Mouse (Mus musculus) hindbrain, embryonic 10.5 days (tissue): Measurements from ENCODE around the gene Adamts2. TPM values are rescaled to one million over a fixed set of nuclear protein-coding genes. Genes with fewer than 3 reads are reported as not detected.

Experiments used
- DNase-seq: peaks from one replicate; pipeline ENCODE4 v3.0.0-alpha.2; 2017; ENCODE audit warnings: low spot score
- H3K27ac ChIP-seq: fragments of 300-500 bp; sonication (generic); 2 replicates; pipeline ENCODE4 v1.5.1; 2016; ENCODE audit warnings: mild to moderate bottlenecking, moderate library complexity
- H3K27me3 ChIP-seq: fragments of 300-500 bp; sonication (generic); 2 replicates; pipeline ENCODE4 v1.6.1; 2016; ENCODE audit warnings: mild to moderate bottlenecking; ENCODE audit not compliant: poor library complexity, insufficient read depth, severe bottlenecking
- H3K36me3 ChIP-seq: fragments of 300-500 bp; sonication (generic); 2 replicates; pipeline ENCODE4 v1.6.1; 2016; ENCODE audit warnings: mild to moderate bottlenecking, moderate library complexity
- H3K4me1 ChIP-seq: fragments of 300-500 bp; sonication (generic); replicated peaks from 2 replicates; pipeline ENCODE4 v1.6.1; 2016; ENCODE audit warnings: mild to moderate bottlenecking
- H3K4me3 ChIP-seq: fragments of 300-500 bp; sonication (generic); 2 replicates; pipeline ENCODE4 v1.5.1; 2016; ENCODE audit warnings: mild to moderate bottlenecking, moderate library complexity
- H3K9me3 ChIP-seq: fragments of 300-500 bp; sonication (generic); 2 replicates; pipeline ENCODE4 v1.6.1; 2016; ENCODE audit warnings: mild to moderate bottlenecking, moderate library complexity
- WGBS: fragments of 180-500 bp; shearing (Covaris S2); methylation state at CpG from one replicate; pipeline ENCODE4 v1.1.7; 2016; 5-methylcytosine and 5-hydroxymethylcytosine counted together
- polyA plus RNA-seq: library from polyadenylated mRNA; unstranded; fragments of >200 nt; fragmentation: Nextera tagmentation; extraction: Ambion mirVana; gene quantifications from 2 replicates; pipeline ENCODE4 v1.2.1, GENCODE M21; 2016

The Adamts2 gene
- polyA plus RNA-seq = 1.3 and 2.8 TPM in 2 replicates

DNA sequence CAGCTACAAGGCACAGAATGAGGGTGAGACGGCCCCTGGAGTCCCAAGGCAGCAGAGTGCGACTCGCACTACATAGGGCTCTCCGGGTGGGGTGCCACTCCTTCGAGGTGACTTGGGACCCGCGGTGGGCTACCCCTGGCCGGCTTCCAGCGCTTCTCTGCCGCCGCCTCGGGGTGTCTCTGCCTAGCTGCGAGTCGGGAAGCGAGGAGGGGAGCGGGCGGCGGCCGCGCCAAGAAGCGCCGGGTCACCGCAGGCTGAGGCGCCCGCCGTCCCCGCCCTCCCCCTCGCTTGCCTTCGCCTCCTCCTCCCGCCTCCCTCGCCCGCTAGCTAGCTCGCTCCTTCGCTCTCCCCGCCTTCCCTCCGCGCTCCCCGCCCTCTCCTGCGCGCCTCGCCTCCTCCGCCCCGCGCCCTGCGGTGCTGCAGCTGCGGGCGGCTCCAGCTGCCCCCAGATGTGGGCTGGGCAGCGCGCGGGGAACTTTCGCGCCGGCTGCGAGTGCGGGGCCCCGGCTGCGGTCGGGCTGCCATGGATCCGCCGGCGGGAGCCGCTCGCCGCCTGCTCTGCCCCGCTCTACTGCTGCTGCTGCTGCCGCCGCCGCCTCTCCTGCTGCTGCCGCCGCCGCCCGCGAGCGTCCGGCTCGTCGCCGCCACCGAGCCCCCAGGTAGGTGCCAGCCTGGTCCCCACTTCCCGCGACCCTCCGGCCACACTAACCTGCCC lies at the start of gene Adamts2:
Adamts2 (plus strand) TSS at position 444 of the 715 bp plus-strand sequence.
- Histone ChIP-seq H3K9me3 (no peaks in the 10 kb centered on the region), H3K27ac (peak within 1 kb of the TSS; percentile 68), H3K4me1 (peaks cover 26% of the 10 kb centered on the region), H3K36me3 (no peaks in the 10 kb centered on the region), H3K27me3 (peaks cover 84% of the 10 kb centered on the region), H3K4me3 (peak within 1 kb of the TSS; percentile 76)
- peak; percentile 73 for DNase-seq
- under 1% methylated on average over 79 of the region's 82 CpGs for WGBS

DNA sequence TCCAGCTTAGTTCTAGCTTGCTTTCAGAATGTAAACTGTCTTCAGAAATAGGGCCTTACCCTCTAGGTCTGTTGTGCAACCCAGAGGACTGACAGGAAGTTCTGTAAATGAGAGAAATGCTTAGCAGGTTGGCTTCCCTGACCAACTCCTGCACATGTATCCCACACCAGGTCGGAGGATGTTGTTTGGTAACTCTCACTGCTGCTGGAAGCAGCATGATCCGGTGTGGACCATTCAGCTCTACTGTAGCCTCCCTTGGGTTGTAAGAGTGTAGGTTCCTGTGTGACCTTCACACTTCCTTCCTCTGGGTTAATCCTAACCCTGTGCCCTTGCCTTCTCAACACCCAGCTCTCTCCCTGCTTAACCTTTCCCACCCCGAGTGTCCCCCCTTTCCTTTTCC lies 44.8 kb upstream of the Adamts2 start:
- Histone ChIP-seq H3K27ac (no peak overlapping the region), H3K4me1 (no peaks in the 10 kb centered on the region), H3K27me3 (no peaks in the 10 kb centered on the region), H3K4me3 (no peak overlapping the region), H3K36me3 (no peaks in the 10 kb centered on the region), H3K9me3 (peaks cover 10% of the 10 kb centered on the region)
- WGBS = 89% methylated on average over 3 of the region's 3 CpGs
- DNase-seq = no peak

DNA sequence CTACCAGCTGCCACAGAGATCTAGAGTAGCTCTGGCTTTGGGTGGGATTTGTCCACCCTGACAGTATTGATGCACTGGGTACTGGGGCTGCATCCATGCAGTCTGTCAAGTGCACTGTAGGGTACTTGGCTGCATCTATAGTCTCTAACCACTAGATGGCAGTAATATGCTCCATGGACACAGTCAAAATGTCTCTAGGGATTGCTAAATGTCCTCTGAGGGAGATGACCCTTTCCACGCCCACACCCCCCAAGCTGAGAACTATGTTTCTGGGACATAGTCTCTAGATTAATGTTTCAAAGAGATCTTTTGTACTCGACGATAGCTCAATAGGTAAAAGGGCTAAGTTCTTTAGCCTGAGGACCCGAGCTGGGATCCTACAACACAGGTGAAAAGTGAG lies 42.8 kb upstream of the Adamts2 start:
- H3K27me3 ChIP-seq = no peaks in the 10 kb centered on the region
- 34% methylated on average over 4 of the region's 4 CpGs for WGBS
- H3K4me3 ChIP-seq = no peak overlapping the region
- peaks cover 7% of the 10 kb centered on the region for H3K9me3 ChIP-seq
- no peaks in the 10 kb centered on the region for H3K4me1 ChIP-seq
- DNase-seq = peak; percentile 11
- no peaks in the 10 kb centered on the region for H3K36me3 ChIP-seq
- H3K27ac ChIP-seq = no peak overlapping the region

DNA sequence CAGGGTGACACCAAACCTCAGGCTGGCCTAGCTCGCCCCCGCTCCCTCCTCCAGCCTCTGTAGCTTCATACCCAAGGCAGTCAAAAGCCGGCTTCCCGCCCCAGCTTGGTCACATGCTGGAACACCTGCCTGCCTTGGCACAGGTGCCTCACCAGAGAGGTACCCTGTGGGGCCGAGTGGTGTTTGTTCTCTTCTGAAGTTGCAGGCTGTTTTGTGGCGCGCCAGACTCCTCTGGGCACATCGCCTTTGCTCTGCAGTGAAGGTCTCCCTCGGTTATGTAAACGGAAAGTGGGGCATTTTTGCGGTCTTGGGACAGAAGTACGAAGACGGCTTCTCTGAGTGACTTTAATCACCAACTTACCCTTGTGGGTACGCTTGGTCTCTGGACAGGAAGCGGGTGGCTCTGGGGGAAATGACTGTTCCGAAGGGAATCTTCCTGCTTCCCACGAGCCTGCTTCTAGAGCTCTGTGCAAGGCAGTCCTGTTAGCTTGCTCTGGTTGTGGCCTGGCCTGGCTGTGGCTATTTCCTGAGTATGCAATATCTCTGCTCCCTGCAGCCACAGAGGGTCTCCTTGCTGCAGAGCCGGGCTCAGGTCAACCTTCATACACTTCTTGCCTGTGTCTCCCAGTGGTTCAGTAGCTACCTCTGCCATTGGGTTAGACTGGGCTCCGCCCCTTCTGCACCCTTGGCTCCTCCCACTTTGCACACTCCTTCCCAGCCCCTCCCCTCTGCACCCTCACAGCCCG lies 36.2 kb upstream of the Adamts2 start:
- peaks cover 12% of the 10 kb centered on the region; the same call in 1 of the 2 replicates for H3K4me1 ChIP-seq
- no peak for DNase-seq
- H3K36me3 ChIP-seq = no peaks in the 10 kb centered on the region
- no peaks in the 10 kb centered on the region for H3K9me3 ChIP-seq
- H3K27ac ChIP-seq = no peak overlapping the region
- 82% methylated on average over 20 of the region's 20 CpGs for WGBS
- H3K4me3 ChIP-seq = no peak overlapping the region
- H3K27me3 ChIP-seq = no peaks in the 10 kb centered on the region

DNA sequence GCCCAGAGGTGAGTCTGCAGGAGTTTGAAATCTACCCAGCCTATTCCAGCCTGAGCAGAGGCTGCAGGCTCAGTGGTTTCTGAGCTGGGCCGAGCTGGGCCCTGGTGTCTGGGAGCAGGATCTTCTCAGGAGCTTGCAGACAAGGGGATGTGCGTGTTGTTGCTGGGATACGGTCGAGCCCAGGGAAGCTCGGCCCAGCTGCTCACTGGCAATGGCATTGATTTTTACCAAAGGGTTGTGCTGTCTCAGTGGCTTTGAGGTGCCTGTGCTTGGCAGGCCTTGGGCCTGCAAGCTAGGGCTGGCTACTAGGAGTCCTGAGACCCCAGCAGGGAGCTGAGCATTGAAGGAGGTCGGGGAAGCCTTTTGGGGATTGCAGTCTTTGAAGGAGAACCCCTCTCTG lies 30.4 kb upstream of the Adamts2 start:
- Histone ChIP-seq H3K27ac (peak overlapping the region; percentile 70), H3K4me1 (peaks cover 16% of the 10 kb centered on the region), H3K27me3 (no peaks in the 10 kb centered on the region), H3K4me3 (no peak overlapping the region), H3K9me3 (no peaks in the 10 kb centered on the region), H3K36me3 (no peaks in the 10 kb centered on the region)
- 62% methylated on average over 6 of the region's 6 CpGs for WGBS
- DNase-seq = peak; percentile 22

DNA sequence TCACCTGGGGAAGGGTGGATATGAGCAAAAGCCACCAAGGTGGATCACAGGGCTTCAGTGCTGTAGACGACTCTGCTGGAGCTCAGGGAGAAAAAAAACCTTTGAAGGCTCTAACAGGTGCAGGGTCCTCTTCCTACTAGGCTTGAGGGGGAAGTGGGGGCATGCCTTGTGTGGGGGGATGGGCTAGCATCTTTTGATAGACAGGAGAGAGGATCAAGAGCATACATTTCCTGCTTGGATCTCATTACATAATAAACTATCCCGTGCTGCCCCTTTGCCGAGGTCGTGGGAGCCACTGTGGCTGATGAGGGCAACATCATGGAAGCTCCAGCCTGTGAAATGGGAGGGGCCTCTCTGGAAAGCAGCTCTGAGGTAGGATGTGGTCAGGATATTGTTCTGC lies 25.4 kb upstream of the Adamts2 start:
- no peak overlapping the region for H3K27ac ChIP-seq
- H3K27me3 ChIP-seq = no peaks in the 10 kb centered on the region
- peaks cover 10% of the 10 kb centered on the region; the same call in 1 of the 2 replicates for H3K4me1 ChIP-seq
- no peak overlapping the region for H3K4me3 ChIP-seq
- DNase-seq = no peak
- H3K9me3 ChIP-seq = no peaks in the 10 kb centered on the region
- no peaks in the 10 kb centered on the region for H3K36me3 ChIP-seq
- WGBS = 64% methylated on average over 4 of the region's 4 CpGs

DNA sequence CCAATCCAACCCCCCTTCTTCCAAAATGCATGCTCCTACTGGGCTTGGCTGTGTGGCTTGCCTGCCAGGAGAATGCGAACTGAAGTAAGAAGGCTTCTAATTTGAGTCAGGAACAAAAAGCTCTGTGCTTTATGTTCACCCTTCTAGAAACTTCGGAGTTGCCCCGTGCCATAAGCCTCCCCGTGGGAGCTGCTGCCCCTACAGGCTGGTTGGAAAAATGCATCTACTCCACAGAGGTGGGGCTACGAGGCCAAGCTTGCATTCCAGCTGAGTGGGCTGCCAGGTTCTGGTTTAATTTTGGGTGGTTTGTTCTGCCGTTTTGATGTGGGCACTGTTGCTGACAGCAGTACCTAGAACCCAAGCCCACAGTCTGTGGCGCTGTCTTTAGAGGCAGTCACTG lies 14.9 kb upstream of the Adamts2 start:
- WGBS = 58% methylated on average over 7 of the region's 7 CpGs

DNA sequence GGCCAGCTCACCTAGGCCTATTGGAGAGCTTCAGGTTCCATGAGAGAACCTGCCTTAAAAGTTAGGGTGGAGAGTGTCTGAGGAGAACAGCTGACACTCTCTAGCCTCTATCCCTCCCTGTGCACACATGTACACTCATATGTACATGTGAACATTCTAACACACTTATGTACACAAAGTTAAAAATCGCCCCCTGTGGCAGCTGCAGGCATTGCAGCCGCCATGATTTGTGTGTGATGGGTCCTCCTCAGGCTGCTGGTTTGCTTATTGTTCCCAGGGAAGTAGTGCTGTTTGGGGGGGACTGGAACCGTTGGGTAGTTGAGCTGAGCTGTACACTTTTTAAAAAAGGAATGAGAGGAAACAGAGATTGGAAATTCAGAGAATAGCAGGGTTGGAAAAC lies 14.1 kb upstream of the Adamts2 start:
- DNase-seq = peak; percentile 65
- WGBS = 18% methylated on average over 3 of the region's 3 CpGs
- Histone ChIP-seq H3K27me3 (no peaks in the 10 kb centered on the region), H3K4me3 (no peak overlapping the region), H3K36me3 (no peaks in the 10 kb centered on the region), H3K27ac (no peak overlapping the region), H3K4me1 (no peaks in the 10 kb centered on the region; the same call in 1 of the 2 replicates), H3K9me3 (no peaks in the 10 kb centered on the region)

More for the DNA sequence above, 14.9 kb upstream of the Adamts2 start:
- Histone ChIP-seq H3K27ac (no peak overlapping the region), H3K27me3 (no peaks in the 10 kb centered on the region), H3K4me3 (no peak overlapping the region), H3K36me3 (no peaks in the 10 kb centered on the region), H3K9me3 (no peaks in the 10 kb centered on the region), H3K4me1 (no peaks in the 10 kb centered on the region)
- no peak for DNase-seq

DNA sequence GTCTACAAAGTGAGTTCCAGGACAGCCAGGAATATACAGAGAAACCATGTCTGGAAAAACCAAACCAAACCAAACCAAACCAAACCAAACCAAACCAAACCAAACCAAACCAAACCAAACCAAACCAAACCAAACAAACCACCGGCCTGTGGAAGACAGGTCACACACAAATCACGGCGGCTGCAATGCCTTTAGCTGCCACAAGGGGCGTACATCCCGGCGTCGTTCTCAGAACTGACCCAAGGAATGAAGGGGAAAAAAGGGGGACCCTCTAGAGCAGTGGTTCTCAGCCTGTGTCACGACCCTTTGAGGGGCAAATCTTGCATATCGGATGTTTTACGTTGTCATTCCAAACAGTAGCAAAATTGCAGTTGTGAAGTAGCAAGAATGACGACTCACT lies 12.8 kb upstream of the Adamts2 start:
- WGBS = 39% methylated on average over 11 of the region's 11 CpGs
- Histone ChIP-seq H3K27me3 (no peaks in the 10 kb centered on the region), H3K4me3 (no peak overlapping the region), H3K36me3 (no peaks in the 10 kb centered on the region), H3K9me3 (no peaks in the 10 kb centered on the region), H3K27ac (no peak overlapping the region), H3K4me1 (peaks cover 3% of the 10 kb centered on the region; the same call in 1 of the 2 replicates)
- peak; percentile 54 for DNase-seq

DNA sequence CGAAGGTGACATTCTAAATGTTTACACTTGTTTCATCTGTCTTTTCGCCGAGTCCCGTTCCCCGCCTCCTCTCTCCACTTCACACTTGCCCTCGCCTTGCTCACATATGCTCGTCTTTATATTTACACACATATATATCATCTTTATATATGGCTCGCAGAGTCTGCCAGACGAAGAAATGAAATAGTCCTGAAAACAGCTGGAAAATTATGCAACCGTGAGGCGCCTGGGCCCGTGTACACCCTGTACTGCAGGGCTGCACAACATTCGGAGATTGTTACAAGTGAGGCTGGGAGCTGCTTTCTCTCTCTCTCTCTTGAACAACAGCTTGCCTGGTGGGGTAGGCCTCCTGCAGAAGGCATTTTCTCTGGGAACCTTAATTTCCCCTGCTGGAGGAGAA lies 10.8 kb upstream of the Adamts2 start:
- Histone ChIP-seq H3K36me3 (no peaks in the 10 kb centered on the region), H3K9me3 (no peaks in the 10 kb centered on the region), H3K4me1 (peaks cover 4% of the 10 kb centered on the region; the same call in 1 of the 2 replicates), H3K27ac (no peak overlapping the region), H3K4me3 (no peak overlapping the region), H3K27me3 (peaks cover under 1% of the 10 kb centered on the region; the same call in 1 of the 2 replicates)
- 93% methylated on average over 13 of the region's 13 CpGs for WGBS
- no peak for DNase-seq

DNA sequence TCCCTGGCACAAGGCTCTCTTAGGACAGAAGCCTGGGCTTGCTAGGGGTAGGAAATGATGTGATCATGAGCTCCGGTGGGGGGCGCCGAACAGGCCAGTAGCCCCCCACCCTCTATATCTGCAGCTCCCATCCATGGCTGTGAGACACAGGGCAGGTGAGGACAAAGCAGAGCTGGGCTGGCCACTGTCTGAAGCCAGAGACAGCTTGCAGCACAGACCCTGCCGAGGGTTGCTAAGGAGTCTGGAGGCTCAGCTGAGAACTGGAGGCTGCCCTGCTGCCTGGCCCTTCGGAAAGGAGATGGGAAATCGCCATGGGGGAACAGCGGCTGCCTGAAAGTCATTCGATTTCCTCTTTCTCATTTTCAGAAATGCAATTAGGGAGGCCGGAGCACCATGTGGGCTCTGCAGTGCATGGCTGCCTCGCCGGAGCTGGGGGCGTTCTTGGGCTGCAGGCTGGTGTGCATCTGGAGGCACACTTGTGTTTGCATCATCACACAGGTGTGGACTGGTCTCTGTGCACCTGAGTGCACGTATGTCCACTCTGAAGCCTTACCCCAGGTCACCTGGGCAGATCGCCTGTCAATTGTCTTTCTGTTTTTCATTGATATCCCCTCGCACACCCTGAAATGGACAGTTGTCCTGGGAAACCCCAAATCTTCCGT lies 8.9 kb upstream of the Adamts2 start:
- peaks cover 6% of the 10 kb centered on the region; the same call in 1 of the 2 replicates for H3K4me1 ChIP-seq
- DNase-seq = peak; percentile 5
- WGBS = 79% methylated on average over 16 of the region's 16 CpGs
- H3K27ac ChIP-seq = no peak overlapping the region; the same call in 1 of the 2 replicates
- H3K36me3 ChIP-seq = no peaks in the 10 kb centered on the region
- no peaks in the 10 kb centered on the region for H3K9me3 ChIP-seq
- peaks cover 3% of the 10 kb centered on the region; the same call in 1 of the 2 replicates for H3K27me3 ChIP-seq
- no peak overlapping the region for H3K4me3 ChIP-seq

DNA sequence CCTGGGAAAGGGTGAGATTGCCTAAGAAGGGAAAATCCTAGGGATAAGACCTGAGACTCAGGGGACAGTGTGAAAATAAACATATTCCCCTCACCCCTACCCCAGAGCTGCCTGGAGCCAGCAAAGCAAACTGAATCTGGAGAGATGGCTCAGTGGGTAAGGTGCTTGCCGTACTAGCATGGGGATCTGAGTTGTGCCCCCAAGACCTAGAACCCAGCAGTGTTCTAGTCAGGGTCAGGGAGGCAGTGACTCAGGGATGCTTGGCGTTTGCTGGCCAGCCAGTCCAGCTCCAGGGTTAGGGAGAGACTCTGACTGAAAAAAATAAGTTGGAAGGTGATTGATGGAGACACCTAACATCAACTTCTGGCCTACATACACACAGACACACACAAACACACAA lies 5.3 kb upstream of the Adamts2 start:
- Histone ChIP-seq H3K4me3 (no peak overlapping the region), H3K9me3 (no peaks in the 10 kb centered on the region), H3K27ac (no peak overlapping the region), H3K27me3 (peaks cover 35% of the 10 kb centered on the region), H3K4me1 (peaks cover 11% of the 10 kb centered on the region; the same call in 1 of the 2 replicates), H3K36me3 (no peaks in the 10 kb centered on the region)
- WGBS = 70% methylated on average over 2 of the region's 2 CpGs
- DNase-seq = no peak

DNA sequence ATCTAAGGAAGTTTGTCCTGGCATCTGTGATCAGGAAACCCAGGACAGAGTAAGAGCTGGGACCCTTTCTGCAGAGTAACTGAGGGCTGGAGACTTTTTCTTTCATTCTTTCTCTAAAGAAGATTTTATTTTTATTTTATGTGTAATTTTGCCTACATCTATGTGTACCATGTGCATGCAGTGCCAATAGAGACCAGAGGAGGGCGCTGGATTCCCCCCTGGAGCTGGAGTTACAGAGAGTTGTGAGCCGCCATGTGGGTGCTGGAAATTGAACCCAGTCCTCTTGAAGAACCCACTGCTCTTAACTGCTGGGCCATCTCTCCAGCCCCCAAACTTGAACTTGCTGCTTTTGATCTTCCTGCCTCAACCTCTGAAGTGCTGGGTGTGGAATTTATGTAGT lies 2.7 kb upstream of the Adamts2 start:
- H3K4me1 ChIP-seq = peaks cover 29% of the 10 kb centered on the region
- no peak overlapping the region for H3K4me3 ChIP-seq
- H3K36me3 ChIP-seq = no peaks in the 10 kb centered on the region
- 65% methylated on average over 2 of the region's 2 CpGs for WGBS
- DNase-seq = no peak
- peaks cover 61% of the 10 kb centered on the region for H3K27me3 ChIP-seq
- H3K9me3 ChIP-seq = no peaks in the 10 kb centered on the region
- H3K27ac ChIP-seq = no peak overlapping the region
